Mouse (Mus musculus): ENCODE measurements around the gene Olfr166.
"Not testable (repeated sequence)": the region's sequence is repeated elsewhere in the genome, so short reads cannot be mapped to it uniquely, and the experiment has no call there.

Olfr166 gene

GRCm38 (mm10) chr16:19483394-19483793, at the start of gene Olfr166:
TSS of gene Olfr166 (plus strand) at chr16:19483694.
- DNase-seq (ENCODE audit: extremely low spot score, low spot score) = no peak

GRCm38 (mm10) chr16:19458741-19459140, 24.8 kb upstream of the Olfr166 start:
- DNase-seq (ENCODE audit: extremely low spot score, low spot score) = not testable (repeated sequence)

- no peak for DNase-seq (ENCODE audit: extremely low spot score, low spot score)
These were observed 19.1 kb upstream of the Olfr166 start for GRCm38 (mm10) chr16:19464365-19464764.

- DNase-seq (ENCODE audit: extremely low spot score, low spot score) = no peak
These were observed 38.7 kb downstream of the Olfr166 start, which contains the start of gene Olfr167 for GRCm38 (mm10) chr16:19522166-19522565. TSS of gene Olfr167 (minus strand) at chr16:19522266.

GRCm38 (mm10) chr16:19535455-19535854, 52.0 kb downstream of the Olfr166 start, which contains the start of gene Olfr168:
TSS of gene Olfr168 (minus strand) at chr16:19535555.
- no peak for DNase-seq (ENCODE audit: extremely low spot score, low spot score)
